Comparison of ENCODE assay signal across 9 mouse cellular contexts in the genomic region with DNA sequence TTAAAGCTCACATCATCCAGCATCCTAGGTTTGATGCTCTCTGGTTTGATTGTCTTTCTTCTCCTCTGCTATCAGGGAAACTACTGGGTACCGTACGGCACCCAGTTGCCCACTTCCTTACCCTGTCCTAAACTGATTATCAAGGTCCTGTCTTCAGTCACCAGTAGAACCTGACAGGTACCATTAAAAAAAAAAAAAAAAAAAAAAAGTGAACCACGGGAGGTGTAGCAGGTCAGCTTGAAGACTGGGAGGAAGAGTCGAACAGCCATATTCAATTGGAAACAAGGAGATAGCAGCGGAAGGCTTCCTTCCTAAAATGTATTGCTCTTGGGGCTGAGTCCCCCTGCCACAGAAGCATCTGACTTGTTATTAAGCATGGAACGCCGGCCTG.
DNase-seq lines count a peak whose midpoint lies in the region; ATAC-seq and TF ChIP-seq lines count a peak whose summit lies in the region.
"Had no signal": no experiment of that assay in that cellular context is flagged by ENCODE, and none has a peak within 500 bp of the region (broad histone marks: within the 10 kb centered on the region; RNA-seq: fewer than 3 reads in every experiment).

No protein-coding gene starts in this region.

- H3K4me2 ChIP-seq in heart, embryonic 16.5 days (ENCODE audit: low read depth, low read length), result peak overlapping the region; percentile 69
- H3K4me2 ChIP-seq in liver, embryonic 12.5 days, result peak overlapping the region; percentile 64; the same call in 1 of the 2 replicates
- peak overlapping the region; percentile 50 for H3K4me2 ChIP-seq in stomach, embryonic 15.5 days
- H3K4me2 ChIP-seq: midbrain, embryonic 11.5 days had no signal

- H3K4me1 ChIP-seq in heart, embryonic 16.5 days (ENCODE audit: control insufficient read depth, insufficient read depth, low read length), result peaks cover 47% of the 10 kb centered on the region
- H3K4me1 ChIP-seq in spleen, adult 2 months (ENCODE audit: control insufficient read depth, insufficient read depth, insufficient read length), result peaks cover 10% of the 10 kb centered on the region; the same call in 1 of the 2 replicates
- H3K4me1 ChIP-seq in liver, embryonic 12.5 days, result peaks cover 54% of the 10 kb centered on the region
- peaks cover 19% of the 10 kb centered on the region; the same call in 1 of the 2 replicates for H3K4me1 ChIP-seq in stomach, embryonic 15.5 days

- no peaks in the 10 kb centered on the region for H3K27me3 ChIP-seq in heart, embryonic 16.5 days (ENCODE audit: control insufficient read depth, insufficient read depth, low read length)
- no peaks in the 10 kb centered on the region for H3K27me3 ChIP-seq in spleen, adult 2 months (ENCODE audit: control insufficient read depth, insufficient read depth, low read length)
- H3K27me3 ChIP-seq in liver, embryonic 12.5 days (replicated peaks), result no peaks in the 10 kb centered on the region
- no peaks in the 10 kb centered on the region for H3K27me3 ChIP-seq in stomach, embryonic 15.5 days (replicated peaks)

- TF ChIP-seq POLR2A in spleen, adult 2 months (IDR thresholded peaks at IDR 0.05; ENCODE audit: low read depth, low read length), result no peak

- peak overlapping the region; percentile 98 for H3K27ac ChIP-seq in heart, embryonic 16.5 days (ENCODE audit: low read length)
- H3K27ac ChIP-seq in spleen, adult 2 months (ENCODE audit: insufficient read depth, low read length), result peak overlapping the region; percentile 89
- no peak overlapping the region for H3K27ac ChIP-seq in liver, embryonic 12.5 days
- H3K27ac ChIP-seq in stomach, embryonic 15.5 days, result peak overlapping the region; percentile 90

- H3K4me3 ChIP-seq in heart, embryonic 16.5 days (ENCODE audit: low read length), result peak overlapping the region; percentile 56; the same call in 1 of the 2 replicates
- no peak overlapping the region for H3K4me3 ChIP-seq in spleen, adult 2 months (ENCODE audit: extremely low read depth, insufficient read depth, insufficient read length)
- no peak overlapping the region for H3K4me3 ChIP-seq in liver, embryonic 12.5 days
- no peak overlapping the region for H3K4me3 ChIP-seq in stomach, embryonic 15.5 days (replicated peaks)

- no peak for ATAC-seq in heart, embryonic 16.5 days (replicated peaks; ENCODE audit: extremely low read depth, insufficient read depth, low FRiP score)
- no peak for ATAC-seq in liver, embryonic 12.5 days
- no peak for ATAC-seq in stomach, embryonic 15.5 days (ENCODE audit: insufficient read depth, low FRiP score, low read depth)
- no peak for ATAC-seq in megakaryocyte progenitor cell, adult 5-6 weeks (replicated peaks; ENCODE audit: poor library complexity)

- no peak for TF ChIP-seq CTCF in spleen, adult 2 months (IDR thresholded peaks at IDR 0.05; ENCODE audit: extremely low read depth, insufficient read depth, insufficient read length, insufficient replicate concordance)

- H3K36me3 ChIP-seq in heart, embryonic 16.5 days (ENCODE audit: control insufficient read depth, insufficient read depth), result no peaks in the 10 kb centered on the region
- peaks cover 3% of the 10 kb centered on the region; the same call in 1 of the 2 replicates for H3K36me3 ChIP-seq in spleen, adult 2 months (ENCODE audit: control insufficient read depth, insufficient read depth, low read length)
- H3K36me3 ChIP-seq in liver, embryonic 12.5 days, result no peaks in the 10 kb centered on the region
- no peaks in the 10 kb centered on the region for H3K36me3 ChIP-seq in stomach, embryonic 15.5 days

- DNase-seq in heart, adult 18-20 months, result no peak
- no peak for DNase-seq in spleen, adult 2 months (ENCODE audit: low read depth in 1 of 2, low spot score in 2 of 2)
- no peak for DNase-seq in spleen, adult 18-20 months
- DNase-seq in gastrocnemius, postnatal 36 days, result no peak

- H3K9ac ChIP-seq in heart, embryonic 16.5 days (ENCODE audit: low read length), result peak overlapping the region; percentile 67; the same call in 1 of the 2 replicates
- H3K9ac ChIP-seq in liver, embryonic 12.5 days, result no peak overlapping the region
- no peak overlapping the region for H3K9ac ChIP-seq in stomach, embryonic 15.5 days

- H3K9me3 ChIP-seq in heart, embryonic 16.5 days (replicated peaks; ENCODE audit: control insufficient read depth, low read length), result no peaks in the 10 kb centered on the region
- no peaks in the 10 kb centered on the region for H3K9me3 ChIP-seq in liver, embryonic 12.5 days (replicated peaks)
- H3K9me3 ChIP-seq in stomach, embryonic 15.5 days, result no peaks in the 10 kb centered on the region

- WGBS in heart, embryonic 16.5 days, result 40% methylated on average over 7 of the region's 7 CpGs
- 63% methylated on average over 7 of the region's 7 CpGs for WGBS in spleen, adult 2 months
- 55% methylated on average over 7 of the region's 7 CpGs for WGBS in liver, embryonic 12.5 days (ENCODE audit: insufficient replicate concordance)
- WGBS in stomach, embryonic 15.5 days, result 40% methylated on average over 7 of the region's 7 CpGs

- intact Hi-C loops in gastrocnemius, postnatal 36 days (cut with DNase I), result no loop called here
